Mouse (Mus musculus): Measurements from ENCODE around the gene Rgs6.

- no peak for TF ChIP-seq CTCF (IDR thresholded peaks at IDR 0.05; ENCODE audit: insufficient read depth, low read length)
- TF ChIP-seq POLR2A (IDR thresholded peaks at IDR 0.05; ENCODE audit: borderline replicate concordance, extremely low read depth, low read depth, low read length) = no peak
Measured at GRCm38 (mm10) chr12:83092001-83092400, 503.9 kb downstream of the Rgs6 start.
